Mouse (Mus musculus): Measurements from ENCODE around the gene Rasgef1b.

Gene Rasgef1b

DNA sequence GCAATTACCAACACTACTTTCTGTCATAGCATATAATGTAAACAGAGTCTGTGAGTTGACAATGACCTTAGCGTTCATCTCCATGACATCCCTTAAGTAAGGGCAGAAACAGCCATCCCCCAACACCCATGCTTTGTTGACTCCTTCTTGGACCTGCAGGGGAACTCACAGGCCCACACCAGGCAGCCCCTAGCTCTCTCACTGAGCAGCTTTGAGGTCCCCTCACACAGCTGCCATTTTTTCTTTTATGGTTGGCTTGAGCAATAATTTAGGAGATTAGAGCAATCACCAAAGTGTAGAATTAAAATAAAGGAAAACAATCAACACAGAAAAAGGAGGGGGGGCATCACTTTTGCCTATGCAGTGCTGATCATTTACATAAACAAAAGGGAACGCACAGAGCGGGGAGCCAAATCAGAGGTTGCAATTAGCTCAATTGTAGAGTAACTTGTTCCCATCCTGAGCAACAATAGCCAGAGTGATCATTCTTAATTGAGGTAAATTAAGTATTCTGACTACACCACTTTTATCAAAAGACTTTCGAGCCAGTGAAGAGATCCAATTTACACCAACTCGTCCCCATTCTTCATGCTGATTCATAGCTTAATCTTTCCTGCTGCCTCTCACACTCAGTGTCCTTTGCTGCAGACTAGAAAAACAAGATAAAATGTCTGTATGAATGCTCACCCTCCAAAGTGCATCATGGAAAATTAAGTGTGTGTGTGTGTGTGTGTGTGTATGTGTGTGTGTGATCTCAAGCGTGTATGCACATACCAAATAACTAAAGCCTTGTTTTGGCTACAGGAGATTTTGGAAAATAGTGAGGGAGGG is 184.0 kb downstream of the Rasgef1b start:
- DNase-seq (ENCODE audit: low read depth, low spot score), result no peak

DNA sequence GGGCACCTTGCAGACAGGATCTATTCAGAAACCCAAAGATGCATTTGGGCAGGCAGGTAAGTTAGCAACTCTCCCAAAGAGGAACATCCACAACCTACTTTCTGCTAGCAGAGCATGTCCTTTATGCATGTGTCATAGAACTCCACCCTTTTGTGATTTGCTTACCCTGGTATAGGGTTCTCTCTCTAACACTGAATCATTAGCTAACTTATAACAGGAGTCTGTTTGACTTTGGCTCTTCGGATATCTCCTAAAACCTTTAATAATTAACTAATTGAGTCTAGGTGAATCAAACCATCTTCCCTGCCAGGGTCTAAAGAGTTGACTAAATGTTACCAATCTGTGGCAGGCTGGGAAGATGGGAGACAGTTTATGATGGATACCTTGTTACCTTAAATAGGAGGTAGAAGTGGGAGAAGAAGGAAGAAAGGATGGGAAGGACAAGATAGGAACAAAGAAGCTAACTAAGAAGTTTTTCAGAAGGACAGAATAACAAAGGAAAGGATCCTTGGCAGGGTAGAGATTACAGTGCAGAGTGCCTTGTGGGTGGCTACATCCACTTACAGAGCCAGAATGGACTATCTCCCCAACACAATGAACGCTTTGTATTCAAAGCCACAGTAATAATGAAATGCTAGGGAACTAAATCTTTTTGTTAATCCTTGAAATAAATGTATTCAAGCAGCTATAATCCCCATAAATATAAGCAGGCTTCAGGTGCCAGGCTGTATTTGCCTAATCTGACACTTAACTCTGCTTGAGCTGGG is 186.7 kb downstream of the Rasgef1b start:
- DNase-seq (ENCODE audit: low read depth, low spot score), result no peak

DNA sequence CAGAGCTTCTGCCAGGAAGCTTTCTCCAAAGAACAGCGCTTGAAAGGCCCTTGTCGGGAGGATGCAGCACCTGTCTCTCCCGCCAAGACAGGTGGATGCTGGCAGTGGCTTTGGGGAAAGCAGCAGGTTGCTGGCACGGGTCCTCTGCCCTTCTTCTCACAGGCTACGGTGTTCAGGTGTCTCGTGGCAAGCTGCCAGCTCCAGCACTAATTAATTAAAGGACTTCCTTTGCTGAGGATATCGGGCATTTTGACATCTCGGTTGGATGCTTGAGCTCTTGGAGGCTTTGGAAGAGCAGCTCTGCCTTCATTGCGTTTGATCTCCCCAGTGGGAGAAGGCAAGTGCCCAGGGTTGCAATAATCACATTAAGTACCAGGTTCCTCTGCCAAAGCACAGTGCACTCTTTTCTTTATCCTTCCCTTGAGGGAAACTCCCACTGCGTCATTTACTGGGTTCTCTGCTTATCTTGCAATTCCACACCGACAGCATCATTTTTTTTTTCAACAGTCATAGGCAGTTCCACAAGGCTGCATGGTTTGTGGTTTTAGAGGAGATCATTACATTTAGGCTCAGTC is 187.5 kb downstream of the Rasgef1b start:
- no peak for DNase-seq (ENCODE audit: low read depth, low spot score)

DNA sequence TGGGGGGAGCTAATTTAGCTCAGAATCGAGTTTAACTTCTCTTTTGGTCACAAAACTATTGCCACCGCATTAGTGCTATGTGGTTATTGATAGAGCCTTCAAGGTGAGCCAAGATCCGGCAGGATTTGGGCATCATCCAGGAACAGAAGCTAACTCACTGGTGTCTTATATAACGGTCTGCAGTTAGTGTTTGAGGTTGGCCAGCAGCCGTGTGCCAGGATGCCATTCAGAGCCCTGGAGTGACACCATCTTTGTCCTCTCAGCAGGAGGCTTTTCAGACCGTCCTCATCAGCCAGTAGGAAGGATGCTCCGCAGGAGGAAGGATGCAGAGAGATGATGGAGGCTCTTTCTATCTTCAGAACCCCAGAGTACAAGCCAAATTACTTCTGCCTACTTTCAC is 195.4 kb downstream of the Rasgef1b start:
- DNase-seq (ENCODE audit: low read depth, low spot score), result no peak

DNA sequence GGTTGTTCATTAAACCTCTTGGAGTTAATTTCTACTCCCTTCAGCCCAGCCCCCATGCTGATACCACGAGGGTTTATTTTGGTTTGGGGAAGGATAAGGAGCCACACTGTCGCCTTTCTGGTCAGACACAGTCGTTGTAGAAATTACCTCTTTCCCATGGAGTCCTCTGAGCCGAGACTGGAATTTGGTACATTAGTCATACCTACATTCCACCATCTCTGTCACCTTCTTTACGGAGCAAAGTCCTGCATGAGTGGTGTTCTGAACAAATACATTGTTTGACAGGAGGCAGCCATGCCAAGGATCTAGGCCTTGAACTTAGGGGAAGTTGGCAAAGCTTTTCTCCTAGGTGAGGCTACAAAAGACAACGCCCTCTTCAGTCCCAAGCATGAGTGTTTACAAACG is 202.1 kb downstream of the Rasgef1b start:
- no peak for DNase-seq (ENCODE audit: low read depth, low spot score)

- no peak for DNase-seq (ENCODE audit: low read depth, low spot score)
Measured at GRCm38 (mm10) chr5:99525649-99526048, 203.2 kb downstream of the Rasgef1b start.

DNA sequence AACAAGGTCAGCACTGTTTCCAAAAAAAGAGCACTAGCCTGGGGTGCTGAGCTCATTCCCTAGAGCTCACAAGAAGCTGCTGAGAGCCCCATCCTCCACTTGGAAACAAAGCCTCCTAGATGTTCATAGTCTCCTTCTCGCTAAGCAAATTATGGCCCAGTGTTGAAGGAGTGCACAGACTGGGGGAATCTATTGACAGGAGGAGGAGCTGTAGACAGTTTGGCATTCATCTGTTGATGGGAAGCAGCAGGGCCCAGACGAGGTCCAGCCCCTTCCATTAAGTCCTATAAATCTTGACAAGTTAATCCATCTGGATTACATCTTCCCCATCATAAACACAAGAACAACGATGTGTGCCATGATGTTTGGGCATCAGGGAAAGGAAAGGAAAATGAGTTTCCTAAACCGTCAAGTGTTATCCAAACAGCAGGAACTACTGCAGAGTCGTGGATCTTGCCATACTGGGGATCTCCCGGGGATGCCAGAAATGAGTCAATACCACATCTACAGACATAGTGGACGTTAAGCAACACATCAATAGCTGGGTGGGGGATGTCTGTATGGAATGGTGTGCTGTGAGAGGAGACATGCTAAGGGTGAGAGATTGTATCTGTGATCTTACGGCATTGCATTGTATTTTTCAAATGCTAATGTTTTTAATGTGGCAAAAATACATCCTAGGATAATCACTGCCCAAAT is 206.1 kb downstream of the Rasgef1b start:
- DNase-seq (ENCODE audit: low read depth, low spot score), result no peak

DNA sequence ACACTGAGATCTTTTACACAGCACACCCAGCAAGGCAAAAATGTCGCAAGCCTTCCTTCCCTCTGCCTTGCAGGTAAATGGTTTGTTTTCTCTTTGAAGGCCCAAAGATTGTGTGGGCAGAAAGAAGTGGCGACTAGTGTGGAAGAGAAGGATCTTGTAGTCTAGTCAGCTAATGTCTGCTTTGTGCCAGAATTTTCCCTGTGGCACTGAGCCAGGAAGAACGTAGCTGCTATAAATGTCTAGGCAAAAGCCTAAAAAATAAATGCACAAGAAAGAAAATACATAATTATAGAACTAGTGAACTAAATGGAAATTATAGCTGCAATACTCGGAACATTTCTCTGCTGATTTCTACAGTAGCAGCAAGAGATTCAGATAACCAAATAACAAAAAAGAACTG is 207.5 kb downstream of the Rasgef1b start:
- no peak for DNase-seq (ENCODE audit: low read depth, low spot score)

GRCm38 (mm10) chr5:99519556-99519955 is 209.3 kb downstream of the Rasgef1b start:
- no peak for DNase-seq (ENCODE audit: low read depth, low spot score)

- DNase-seq (ENCODE audit: low read depth, low spot score), result no peak
Measured at GRCm38 (mm10) chr5:99519023-99519422, 209.8 kb downstream of the Rasgef1b start.

GRCm38 (mm10) chr5:99516207-99516606 is 212.7 kb downstream of the Rasgef1b start:
- DNase-seq (ENCODE audit: low read depth, low spot score), result no peak

- DNase-seq (ENCODE audit: low read depth, low spot score), result no peak
Measured at GRCm38 (mm10) chr5:99515764-99516163, 213.1 kb downstream of the Rasgef1b start.

- no peak for DNase-seq (ENCODE audit: low read depth, low spot score)
Measured at GRCm38 (mm10) chr5:99513209-99513880, 215.5 kb downstream of the Rasgef1b start.

- no peak for DNase-seq (ENCODE audit: low read depth, low spot score)
Measured at GRCm38 (mm10) chr5:99511081-99511480, 217.8 kb downstream of the Rasgef1b start.

DNA sequence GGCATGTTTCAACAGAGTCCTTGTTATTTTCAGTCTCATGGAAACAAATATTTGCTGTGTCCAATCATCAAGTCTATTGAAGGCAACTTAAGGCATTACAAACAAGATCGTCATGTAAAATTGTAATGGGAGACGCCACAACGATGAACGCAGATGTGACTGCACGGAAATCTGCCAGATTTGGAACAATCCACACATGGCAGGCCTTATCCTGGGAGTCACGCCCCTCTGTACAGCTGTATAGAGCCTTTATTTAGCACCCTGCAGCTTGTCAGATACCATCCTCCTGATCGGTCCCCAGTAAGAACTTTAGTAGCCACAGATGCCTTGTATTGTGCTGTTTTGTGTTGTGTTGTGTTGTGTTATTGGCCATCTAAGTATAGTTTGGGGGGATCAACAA is 222.8 kb downstream of the Rasgef1b start:
- no peak for DNase-seq (ENCODE audit: low read depth, low spot score)

- peak; percentile 21 for DNase-seq (ENCODE audit: low read depth, low spot score)
Measured at GRCm38 (mm10) chr5:99504349-99504830, 224.5 kb downstream of the Rasgef1b start.

DNA sequence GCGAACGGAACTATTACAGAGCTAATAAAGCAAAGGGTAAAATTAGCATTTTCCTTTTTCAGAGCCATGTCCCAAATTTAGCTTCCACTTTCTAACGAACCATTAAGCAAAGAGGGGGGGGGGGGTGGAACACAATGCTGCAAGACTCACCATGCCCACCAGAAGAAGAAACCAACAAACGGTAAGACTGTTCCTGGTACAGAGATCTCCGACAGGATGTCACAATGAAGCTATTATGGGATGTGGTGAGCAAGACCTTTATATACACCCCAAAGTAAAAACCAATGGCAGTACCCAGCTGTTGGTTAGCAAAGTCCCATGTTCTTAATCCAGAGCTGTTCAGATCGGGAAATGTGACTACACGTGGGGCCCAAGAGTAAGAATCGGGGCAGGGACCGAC is 226.2 kb downstream of the Rasgef1b start:
- no peak for DNase-seq (ENCODE audit: low read depth, low spot score)

- no peak for DNase-seq (ENCODE audit: low read depth, low spot score)
Measured at GRCm38 (mm10) chr5:99499404-99500089, 229.3 kb downstream of the Rasgef1b start.

DNA sequence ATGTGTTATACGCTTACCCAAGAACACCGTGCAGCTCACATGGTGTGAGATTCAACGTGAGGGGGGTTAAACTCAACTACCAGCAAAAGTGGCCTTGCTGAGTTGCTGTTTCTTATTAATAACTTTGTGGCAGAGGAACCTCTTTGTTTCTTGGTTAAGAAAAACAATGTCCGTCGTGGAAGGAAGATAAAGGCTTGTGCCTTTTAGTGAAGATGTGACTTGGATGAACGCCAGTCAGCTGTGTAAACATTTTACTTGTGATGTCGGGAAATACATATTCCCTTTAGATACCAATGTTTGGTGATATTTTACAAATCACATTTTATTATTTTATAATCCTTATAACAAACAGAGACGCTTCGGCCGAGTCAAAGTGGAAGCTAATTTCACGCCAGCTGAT is 231.0 kb downstream of the Rasgef1b start:
- DNase-seq (ENCODE audit: low read depth, low spot score), result no peak

- no peak for DNase-seq (ENCODE audit: low read depth, low spot score)
Measured at GRCm38 (mm10) chr5:99496931-99497782, 231.7 kb downstream of the Rasgef1b start.
